Mouse (Mus musculus) kidney, postnatal 36 days (tissue): ENCODE data around the gene Rasgef1b.

Source experiments
- DNase-seq, 2 experiments: peaks; one replicate each; pipeline ENCODE4 v3.0.0; 2021 to 2022; ENCODE audit warnings: mixed read lengths in 2 of 2

Rasgef1b gene

DNA sequence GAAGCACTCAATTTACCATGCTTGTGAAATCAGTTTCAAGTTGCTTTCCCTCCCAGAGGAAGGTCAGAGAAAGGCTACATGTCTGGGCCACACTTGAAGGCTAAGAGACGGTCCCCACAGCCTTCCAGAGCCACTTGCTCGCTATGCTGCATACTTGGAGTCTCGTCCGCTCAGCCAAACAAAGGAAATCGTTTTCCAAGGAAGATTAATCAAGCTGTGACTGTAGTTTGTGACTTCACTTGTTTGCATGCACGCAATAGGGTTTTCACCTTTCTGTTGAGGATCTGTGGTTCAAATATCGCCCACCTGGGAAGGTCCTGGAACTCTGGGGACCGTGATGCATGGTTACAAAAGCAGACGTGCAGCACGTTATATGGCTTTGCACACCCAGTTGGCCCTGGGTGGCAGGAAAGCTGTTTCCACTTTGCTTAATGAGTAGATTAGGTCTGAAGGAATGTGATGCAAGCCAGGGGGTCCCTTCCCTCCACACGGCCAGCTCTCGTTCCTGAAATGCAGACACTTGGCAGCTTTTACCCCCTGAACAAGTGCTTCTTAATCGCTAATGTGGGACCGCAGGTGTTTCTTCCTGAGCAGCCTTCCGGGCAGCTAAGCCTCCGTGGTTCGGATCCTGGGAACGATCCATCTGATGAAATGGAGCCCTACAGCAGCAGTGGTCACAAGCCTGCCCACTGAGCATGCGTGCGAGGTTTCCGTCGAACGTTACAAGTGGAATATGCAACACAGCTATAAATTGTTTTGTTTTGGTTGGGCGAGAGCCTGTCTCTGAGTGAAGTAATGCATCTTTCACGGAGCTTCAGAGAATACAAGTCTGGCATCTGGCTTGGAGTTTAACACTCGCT lies 537.7 kb downstream of the Rasgef1b start:
- DNase-seq, result no peak

DNA sequence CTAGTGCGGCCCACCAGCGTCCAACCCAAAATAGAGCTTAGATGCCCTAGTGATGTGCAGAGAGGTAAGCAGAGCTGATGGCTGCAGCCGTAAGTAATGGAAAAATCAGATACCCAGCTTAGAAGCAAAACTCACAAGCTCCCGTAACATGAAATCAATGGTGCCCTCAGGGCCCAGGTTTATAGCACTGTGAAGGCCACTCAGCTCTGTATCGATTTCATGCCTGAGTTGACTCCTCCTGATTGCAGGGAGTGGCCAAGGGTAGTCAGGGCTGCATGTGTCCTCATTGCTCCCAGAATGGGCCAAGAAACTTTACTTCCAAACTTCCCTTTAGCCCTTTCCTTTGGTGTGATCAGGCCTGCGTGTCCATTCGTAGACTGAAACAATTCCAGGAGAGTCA lies 545.2 kb downstream of the Rasgef1b start:
- DNase-seq, result no peak

DNA sequence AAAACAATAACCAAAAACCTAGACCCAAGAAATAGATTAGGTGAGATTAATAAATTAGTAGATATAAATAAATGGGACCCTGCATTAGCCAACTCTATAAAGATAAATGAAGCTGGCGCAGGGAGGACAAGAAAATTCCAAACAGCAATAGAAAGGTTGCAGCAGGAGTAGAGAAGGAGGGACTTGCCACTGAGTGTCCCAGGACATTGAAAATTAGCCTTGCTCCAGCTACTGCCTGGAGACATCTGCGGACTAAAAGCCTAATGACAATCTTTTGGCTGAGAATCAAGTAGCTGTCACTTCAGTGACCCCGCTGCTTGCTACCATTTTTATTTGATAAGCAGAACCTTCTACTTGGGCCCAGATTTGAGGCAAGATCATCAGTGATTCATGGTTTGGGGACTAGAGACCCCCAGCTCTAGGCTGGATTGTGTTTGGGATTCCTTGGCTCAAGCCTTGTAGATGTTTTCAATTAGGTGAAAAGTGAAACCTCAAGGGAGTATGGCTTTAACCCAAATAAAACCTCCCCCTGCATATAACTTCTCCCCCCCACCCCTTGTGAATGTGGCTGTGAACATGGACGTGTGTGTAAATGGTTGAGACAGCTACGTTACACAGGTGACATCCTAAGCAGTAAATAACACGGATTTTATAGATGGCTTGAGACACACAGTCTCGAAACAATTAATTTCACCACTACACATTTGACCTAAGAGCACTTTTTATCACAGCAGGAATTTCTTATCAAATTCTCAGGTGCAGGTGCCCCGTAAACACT lies 554.1 kb downstream of the Rasgef1b start:
- no peak for DNase-seq

DNA sequence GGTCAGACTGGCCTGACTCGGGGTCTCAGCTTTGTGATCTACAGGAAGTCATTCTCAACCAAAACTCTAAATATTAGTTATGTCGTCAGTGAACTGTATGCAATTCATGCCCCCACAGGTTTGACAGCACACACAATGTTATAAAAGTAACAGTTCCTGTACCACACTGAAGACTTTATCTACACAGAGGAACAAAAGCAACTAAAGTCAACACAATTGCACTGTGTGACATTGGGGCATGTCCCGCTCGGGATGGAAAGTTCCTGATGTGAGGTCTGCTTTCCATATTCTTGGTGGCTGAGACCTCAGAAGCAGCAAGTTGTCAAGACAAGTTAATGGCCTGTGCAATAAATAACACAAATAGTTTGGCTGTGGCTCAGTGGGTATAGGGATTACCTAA lies 559.0 kb downstream of the Rasgef1b start:
- DNase-seq, result no peak

DNA sequence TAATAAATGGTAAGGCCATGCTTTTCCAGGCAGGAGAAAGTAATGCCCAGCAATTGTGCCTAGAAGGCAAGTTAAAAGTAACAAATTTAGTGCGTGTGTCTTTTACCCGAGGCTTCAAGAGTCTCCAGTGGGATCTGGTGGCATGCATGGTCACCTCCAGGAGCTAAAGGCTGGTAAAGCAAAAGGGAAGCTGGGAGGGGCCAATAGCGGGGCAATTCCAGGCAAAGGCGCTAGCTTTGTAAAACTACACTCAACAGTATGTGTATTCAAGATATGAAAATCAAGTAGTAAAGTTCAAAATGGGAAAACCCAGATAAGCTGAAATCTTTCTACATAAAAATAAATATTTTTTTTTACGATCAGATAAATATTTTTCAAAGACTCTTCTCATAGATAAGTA lies 561.1 kb downstream of the Rasgef1b start:
- no peak for DNase-seq
